Mouse (Mus musculus): ENCODE data around the gene Bsx.

Bsx gene

DNA sequence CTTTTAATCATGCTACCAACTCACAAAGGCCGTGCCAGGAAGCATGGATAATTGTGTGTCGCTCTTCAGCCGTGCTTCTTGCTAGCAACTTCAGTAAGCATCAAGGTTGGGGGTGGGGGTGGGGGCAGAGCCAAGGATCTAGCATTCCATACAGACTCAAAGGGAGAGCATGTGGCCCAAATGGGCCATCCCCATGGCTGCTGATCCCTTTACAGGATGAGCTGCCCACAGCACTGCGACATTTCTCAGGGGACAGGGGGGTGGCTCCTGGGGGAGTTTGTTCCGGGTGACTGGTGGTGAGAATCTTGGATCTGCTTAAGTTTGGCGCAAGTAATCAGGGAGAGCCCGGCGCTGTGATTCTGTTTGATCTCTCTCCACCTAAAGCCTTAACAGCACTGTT, 33.5 kb downstream of the Bsx start:
- peak; percentile 6 to 22 for DNase-seq

DNA sequence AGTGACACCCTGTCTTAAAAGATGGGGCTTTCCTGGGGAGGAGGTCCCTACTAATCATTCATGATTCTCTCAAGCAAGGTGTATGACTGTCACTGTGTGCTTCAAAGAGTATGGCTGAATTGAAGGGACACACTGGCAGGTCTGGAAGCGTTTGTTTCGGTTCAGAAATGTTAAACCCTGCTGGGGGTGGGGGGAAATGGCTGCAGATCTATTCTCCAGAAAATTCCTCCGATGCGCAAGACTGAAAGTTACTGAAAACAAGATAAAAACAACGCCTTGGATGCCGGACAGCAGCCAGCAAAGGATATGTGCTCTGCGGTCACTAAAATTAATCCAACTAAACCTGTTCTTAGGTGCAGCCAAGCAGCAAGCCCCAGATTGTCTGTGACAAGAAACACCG, 34.5 kb downstream of the Bsx start:
- DNase-seq = no peak

DNA sequence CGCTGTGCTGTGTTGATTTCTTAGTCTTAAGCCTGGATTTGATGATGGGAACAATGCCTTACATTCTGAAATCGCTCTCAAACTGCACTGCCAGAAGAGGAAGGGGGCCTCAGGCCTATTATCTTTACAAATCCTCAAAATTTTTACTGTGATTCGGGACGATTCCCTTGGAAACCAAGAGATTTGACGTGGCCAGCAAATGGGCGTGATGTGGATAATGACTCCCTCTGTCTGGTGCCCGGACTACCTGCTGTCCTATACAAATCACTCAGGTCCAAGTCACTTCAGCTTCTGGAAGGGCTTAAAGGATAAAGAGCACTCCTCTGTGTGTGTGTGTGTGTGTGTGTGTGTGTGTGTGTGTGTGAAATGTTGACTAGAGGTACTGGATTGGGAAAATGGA, 35.0 kb downstream of the Bsx start:
- no peak for DNase-seq

DNA sequence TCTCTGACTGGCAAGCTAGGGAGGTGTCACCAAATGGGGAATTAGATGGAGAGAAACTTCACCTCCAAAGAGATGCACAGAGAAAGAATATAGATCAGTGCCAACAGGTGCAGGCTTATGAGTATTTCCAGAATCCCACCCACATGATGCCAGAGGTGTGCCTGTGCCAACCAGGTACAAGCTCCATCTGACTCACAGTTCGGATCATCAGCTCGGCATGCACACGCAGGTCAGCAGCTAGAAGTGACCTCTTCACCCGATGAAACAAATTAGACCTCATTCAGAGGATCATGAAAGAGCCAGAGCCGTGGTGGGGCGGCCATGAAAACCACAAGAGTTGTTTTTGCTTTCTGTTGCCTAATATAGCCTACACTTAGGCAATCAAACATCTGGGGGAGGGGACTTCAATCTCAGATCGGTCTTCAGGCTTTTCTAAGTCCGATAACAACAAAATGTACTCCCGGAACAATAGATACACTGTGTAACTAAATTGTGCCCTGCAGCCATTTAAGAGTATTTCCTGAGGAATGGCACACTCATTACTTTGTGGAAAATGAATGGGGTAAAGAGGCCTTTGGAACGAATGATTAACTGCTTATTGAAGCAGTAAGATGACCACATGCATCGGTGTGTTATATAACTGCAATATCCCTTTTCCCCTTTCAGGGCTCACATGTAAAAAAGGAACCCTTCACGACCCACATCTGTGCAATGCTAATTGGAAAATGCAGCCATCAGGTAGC, 44.1 kb downstream of the Bsx start:
- peak in 1 of 2 experiments; percentile 16 for DNase-seq

DNA sequence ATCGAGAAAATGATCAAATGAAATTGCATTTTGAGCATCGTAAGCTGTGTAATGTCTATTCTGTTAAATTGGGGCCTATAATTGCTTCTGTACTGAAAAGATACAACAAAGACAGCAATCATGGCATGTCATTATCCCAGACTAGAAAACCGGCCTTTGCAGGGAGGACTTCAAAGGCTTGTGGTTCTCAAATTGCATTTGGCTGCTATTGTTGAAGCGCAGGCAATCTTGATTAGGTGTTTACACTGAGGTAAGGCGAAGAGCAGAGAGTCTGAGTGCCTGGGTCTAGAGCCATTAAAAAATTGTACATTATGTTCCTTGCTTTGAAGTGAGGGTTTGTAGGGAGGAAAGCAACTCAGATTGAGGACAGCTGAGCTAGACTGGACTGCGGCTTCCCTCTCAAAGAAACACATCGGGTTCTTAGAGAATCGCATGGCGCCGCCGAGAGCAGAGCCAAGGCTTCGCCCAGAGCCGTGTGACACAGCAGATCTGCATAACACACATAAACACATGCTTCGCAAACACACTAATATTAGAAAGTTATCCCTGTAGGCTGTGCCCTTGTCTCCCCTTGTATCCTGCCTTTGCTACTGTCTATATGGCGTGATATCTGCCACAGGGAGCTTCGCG, 53.5 kb downstream of the Bsx start:
- DNase-seq = no peak
